Mouse (Mus musculus) neural tube, embryonic 11.5 days (tissue): ENCODE results near the gene Spsb4. TPM values are rescaled to one million over a fixed set of nuclear protein-coding genes. Genes with fewer than 3 reads are reported as not detected.

Source experiments
- ATAC-seq: fragments of 200-750 bp; cut with Nextera tagmentation; 2 replicates; pipeline ENCODE4 v1.8.0; 2017; ENCODE audit warnings: moderate number of reproducible peaks, mild to moderate bottlenecking, moderate TSS enrichment, moderate library complexity; ENCODE audit not compliant: insufficient read depth, low FRiP score, low TSS enrichment
- DNase-seq: peaks from one replicate; pipeline ENCODE4 v3.0.0-alpha.2; 2015; ENCODE audit warnings: low spot score
- H3K27ac ChIP-seq: fragments of 300-500 bp; sonication (generic); 2 replicates; pipeline ENCODE4 v1.5.1; 2014; ENCODE audit warnings: low read depth, mild to moderate bottlenecking, low read length
- H3K27me3 ChIP-seq: fragments of 300-500 bp; sonication (generic); 2 replicates; pipeline ENCODE4 v1.6.1; 2014; ENCODE audit warnings: mild to moderate bottlenecking, low read length, mixed read lengths; ENCODE audit not compliant: control insufficient read depth, insufficient read depth
- H3K36me3 ChIP-seq: fragments of 300-500 bp; sonication (generic); 2 replicates; pipeline ENCODE4 v1.6.1; 2014; ENCODE audit warnings: mild to moderate bottlenecking, low read length, moderate library complexity, mixed read lengths; ENCODE audit not compliant: control insufficient read depth, insufficient read depth
- H3K4me1 ChIP-seq: fragments of 300-500 bp; sonication (generic); 2 replicates; pipeline ENCODE4 v1.6.1; 2014; ENCODE audit warnings: low read length, mixed read lengths; ENCODE audit not compliant: control insufficient read depth, insufficient read depth
- H3K4me2 ChIP-seq: fragments of 300-500 bp; sonication (generic); 2 replicates; pipeline ENCODE4 v1.6.1; 2014; ENCODE audit warnings: low read depth, mild to moderate bottlenecking, moderate library complexity
- H3K4me3 ChIP-seq: fragments of 300-500 bp; sonication (generic); 2 replicates; pipeline ENCODE4 v1.5.1; 2014; ENCODE audit warnings: low read depth, low read length
- H3K9ac ChIP-seq: fragments of 300-500 bp; sonication (generic); 2 replicates; pipeline ENCODE4 v1.6.1; 2014; ENCODE audit warnings: mild to moderate bottlenecking, low read length
- H3K9me3 ChIP-seq: fragments of 300-500 bp; sonication (generic); 2 replicates; pipeline ENCODE4 v1.6.1; 2016; ENCODE audit warnings: low read length; ENCODE audit not compliant: control insufficient read depth
- WGBS: fragments of 180-500 bp; shearing (Covaris S2); extraction: QIAGEN DNeasy Blood & Tissue Kit; methylation state at CpG from one replicate; pipeline ENCODE4 v1.1.7; 2014; 5-methylcytosine and 5-hydroxymethylcytosine counted together
- polyA plus RNA-seq: library from polyadenylated mRNA; unstranded; fragments of >200 nt; fragmentation: Nextera tagmentation; extraction: Ambion mirVana; gene quantifications from 2 replicates; pipeline ENCODE4 v1.2.1, GENCODE M21; 2014

The Spsb4 gene
- polyA plus RNA-seq, 1 experiment from 2014 or later = 125 TPM

DNA sequence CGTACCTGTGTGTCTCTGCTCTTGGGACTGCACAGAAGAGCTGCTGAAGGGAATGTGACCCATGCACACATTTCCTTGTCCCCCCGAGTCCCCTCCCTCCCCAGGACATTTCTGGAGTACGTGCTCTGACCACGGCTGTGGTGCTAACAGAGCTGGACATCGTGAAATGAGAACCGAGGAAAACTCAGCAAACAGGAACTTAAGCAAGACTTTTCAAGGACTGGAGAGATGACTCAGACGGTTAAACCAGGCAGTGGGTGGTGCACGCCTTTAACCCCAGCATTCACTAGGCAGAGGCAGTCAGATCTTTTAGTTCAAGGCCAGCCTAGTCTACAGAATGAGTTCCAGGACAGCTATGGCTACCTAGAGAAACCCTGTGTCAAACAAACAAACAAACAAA is 1.5 kb upstream of the Spsb4 start:
- WGBS = 88% methylated on average over 8 of the region's 8 CpGs
- peaks cover 11% of the 10 kb centered on the region for H3K4me1 ChIP-seq
- H3K9ac ChIP-seq = no peak overlapping the region
- H3K4me3 ChIP-seq = no peak overlapping the region
- DNase-seq = no peak
- ATAC-seq = no peak
- H3K36me3 ChIP-seq = no peaks in the 10 kb centered on the region
- no peak overlapping the region for H3K4me2 ChIP-seq
- no peaks in the 10 kb centered on the region for H3K27me3 ChIP-seq
- no peaks in the 10 kb centered on the region for H3K9me3 ChIP-seq
- no peak overlapping the region for H3K27ac ChIP-seq

DNA sequence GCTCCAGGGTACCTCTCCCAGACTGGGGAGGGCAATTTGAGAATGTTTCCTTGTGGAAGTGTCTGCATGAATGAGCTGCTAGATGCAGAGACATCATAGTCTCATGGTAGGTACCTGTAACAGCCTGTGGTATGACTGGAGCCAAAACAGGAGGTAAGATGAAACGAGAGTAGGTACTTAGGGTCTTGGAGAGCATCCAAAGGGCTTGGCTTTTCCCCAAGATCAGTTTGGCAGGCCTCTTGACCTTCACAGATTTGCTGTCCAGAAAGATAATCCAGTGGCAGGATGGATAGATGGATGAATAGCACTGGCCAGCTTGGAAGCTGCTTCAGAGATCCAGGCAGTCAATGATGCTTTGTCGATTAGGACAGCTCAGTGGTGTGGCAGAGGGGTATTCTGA is 1.0 kb upstream of the Spsb4 start:
- 79% methylated on average over 2 of the region's 2 CpGs for WGBS

DNA sequence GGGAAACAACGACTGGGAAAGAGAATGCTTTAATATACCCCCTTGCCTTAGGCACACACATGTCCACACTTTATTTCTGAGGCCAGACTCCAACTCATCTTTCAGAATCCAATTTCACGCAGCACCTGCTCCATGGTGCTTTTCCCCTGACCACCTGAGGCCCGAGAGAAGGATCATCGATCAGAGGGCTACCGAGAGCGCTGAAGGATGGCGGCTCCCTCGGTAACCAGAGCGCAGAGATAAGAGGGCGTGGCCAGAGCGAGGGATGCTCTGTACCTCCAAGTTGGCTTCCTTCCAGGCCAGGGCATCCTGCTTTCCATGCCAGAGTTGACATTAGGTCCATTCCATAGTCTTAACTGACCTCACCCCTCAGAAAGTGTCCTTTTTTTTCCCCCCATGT is 588 bp upstream of the Spsb4 start:
- Histone ChIP-seq H3K4me2 (peak overlapping the region; percentile 74), H3K27ac (peak overlapping the region; percentile 100), H3K4me3 (peak overlapping the region; percentile 84), H3K4me1 (peaks cover 20% of the 10 kb centered on the region), H3K27me3 (no peaks in the 10 kb centered on the region), H3K9ac (peak overlapping the region; percentile 99), H3K36me3 (no peaks in the 10 kb centered on the region), H3K9me3 (no peaks in the 10 kb centered on the region)
- 2% methylated on average over 11 of the region's 11 CpGs for WGBS
- ATAC-seq (peak; percentile 60), DNase-seq (peak; percentile 80)

More for the DNA sequence above, 1.0 kb upstream of the Spsb4 start:
- DNase-seq = no peak
- H3K27ac ChIP-seq = no peak overlapping the region; the same call in 1 of the 2 replicates
- H3K36me3 ChIP-seq = no peaks in the 10 kb centered on the region
- H3K9me3 ChIP-seq = no peaks in the 10 kb centered on the region
- no peaks in the 10 kb centered on the region for H3K27me3 ChIP-seq
- H3K4me3 ChIP-seq = no peak overlapping the region
- H3K4me1 ChIP-seq = peaks cover 15% of the 10 kb centered on the region
- H3K9ac ChIP-seq = no peak overlapping the region
- no peak for ATAC-seq
- H3K4me2 ChIP-seq = peak overlapping the region; percentile 74

DNA sequence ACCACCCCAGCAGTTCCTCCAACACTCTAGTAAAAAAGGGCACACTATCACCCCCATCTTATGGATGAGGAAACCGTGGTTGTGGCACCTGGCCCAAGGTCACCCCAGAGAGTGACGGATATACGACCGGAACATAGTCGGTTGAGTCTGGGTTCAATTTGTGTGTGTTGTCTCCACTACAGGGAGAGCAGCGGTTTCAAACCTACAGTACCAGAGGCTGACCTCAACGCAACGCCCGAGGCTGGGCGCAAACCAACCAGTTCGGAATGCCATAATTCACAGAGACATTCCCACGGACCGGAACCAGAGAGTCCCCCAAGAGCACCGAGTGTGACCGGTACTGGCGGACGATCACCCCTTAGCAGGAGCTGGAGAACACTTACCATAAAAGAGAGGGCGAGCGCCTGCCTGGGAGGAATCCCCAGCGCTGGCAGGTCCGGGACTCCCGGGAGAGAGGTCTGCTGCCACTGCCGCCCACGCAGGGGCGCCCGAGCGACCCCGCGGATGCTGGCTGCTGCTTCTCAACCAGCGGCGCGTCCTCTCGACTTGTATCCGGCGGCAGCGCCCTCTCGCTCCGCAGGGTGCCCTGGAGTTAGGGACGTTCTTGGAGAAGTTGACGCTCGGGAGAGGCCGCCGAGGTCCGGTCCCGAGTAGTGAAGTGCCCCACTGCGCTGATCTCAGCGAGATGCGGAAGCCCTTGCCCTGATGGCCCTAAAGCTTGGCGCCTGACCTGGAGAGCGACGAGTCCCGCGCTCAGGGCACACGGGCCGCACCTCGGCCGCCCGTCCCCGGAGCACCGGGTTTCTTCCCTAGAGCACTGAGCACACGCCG is 617 bp downstream of the Spsb4 start:
- Histone ChIP-seq H3K9ac (peak overlapping the region; percentile 99), H3K9me3 (no peaks in the 10 kb centered on the region), H3K4me2 (peak overlapping the region; percentile 74), H3K4me3 (peak overlapping the region; percentile 84), H3K27me3 (no peaks in the 10 kb centered on the region), H3K27ac (peak overlapping the region; percentile 100), H3K4me1 (peaks cover 32% of the 10 kb centered on the region), H3K36me3 (no peaks in the 10 kb centered on the region)
- 0% methylated on average over 62 of the region's 62 CpGs for WGBS
- DNase-seq (peak; percentile 87), ATAC-seq (peak; percentile 50)

DNA sequence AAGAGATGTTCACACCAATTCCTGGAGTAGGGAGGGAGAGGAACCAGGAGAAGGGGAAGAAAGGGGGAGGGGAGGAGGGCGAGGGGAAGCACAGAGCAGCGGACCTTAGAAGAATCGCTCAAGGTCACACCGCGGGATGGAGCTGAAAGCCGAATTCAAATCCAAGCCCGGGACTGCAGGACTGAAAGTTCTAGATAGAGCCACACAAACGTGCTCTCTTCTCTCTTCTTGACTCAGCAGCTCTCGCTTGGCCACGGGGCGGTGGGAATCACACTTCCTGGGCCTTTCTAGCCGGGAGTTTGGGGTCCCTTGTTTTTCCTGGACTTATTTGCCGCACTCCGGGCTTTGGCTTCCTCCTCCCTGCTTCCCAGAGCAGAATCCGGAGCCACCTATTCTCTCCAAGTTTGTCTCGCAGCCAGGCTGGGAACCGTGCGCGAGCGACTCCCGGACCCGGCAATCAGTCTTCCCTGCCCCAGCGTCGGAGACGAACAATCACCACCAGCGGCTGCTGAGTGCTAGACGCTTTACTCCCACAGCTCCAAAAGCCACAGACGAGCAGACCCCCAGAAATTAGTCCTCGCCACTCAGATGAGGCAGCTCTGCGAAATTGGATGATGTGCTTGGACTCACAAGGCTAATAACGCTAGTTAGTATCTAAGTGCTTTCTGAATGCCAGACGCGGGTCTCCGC is 1.4 kb downstream of the Spsb4 start:
- Histone ChIP-seq H3K4me1 (peaks cover 39% of the 10 kb centered on the region), H3K27ac (peak overlapping the region; percentile 100), H3K27me3 (no peaks in the 10 kb centered on the region), H3K9me3 (no peaks in the 10 kb centered on the region), H3K4me2 (peak overlapping the region; percentile 74), H3K9ac (peak overlapping the region; percentile 99), H3K4me3 (peak overlapping the region; percentile 84), H3K36me3 (no peaks in the 10 kb centered on the region)
- ATAC-seq (no peak), DNase-seq (peak; percentile 68)
- WGBS = under 1% methylated on average over 34 of the region's 34 CpGs

DNA sequence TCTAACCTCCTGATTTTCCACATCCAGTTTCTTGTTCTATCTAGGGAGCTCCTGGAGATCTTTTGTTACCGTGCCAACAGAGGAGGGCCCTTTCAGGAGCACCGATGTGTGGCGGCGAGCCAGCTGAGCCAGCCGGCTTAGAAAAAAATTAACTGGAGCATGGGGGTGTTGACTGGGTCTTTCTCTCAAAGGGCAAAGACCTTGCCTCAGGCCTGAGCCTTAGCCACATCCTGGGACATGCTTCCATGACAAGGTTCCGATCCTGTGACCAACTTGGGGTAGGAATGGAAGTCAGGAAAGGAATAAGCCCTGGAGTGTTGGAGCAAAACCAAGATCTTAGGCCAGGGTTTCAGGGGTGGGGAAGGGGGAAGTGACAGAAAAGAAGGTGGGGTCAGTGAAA is 2.9 kb downstream of the Spsb4 start:
- no peak for ATAC-seq
- 8% methylated on average over 6 of the region's 6 CpGs for WGBS
- H3K4me1 ChIP-seq = peaks cover 49% of the 10 kb centered on the region
- H3K9ac ChIP-seq = peak overlapping the region; percentile 99
- H3K27me3 ChIP-seq = no peaks in the 10 kb centered on the region
- H3K4me3 ChIP-seq = peak overlapping the region; percentile 84
- peak overlapping the region; percentile 74 for H3K4me2 ChIP-seq
- H3K36me3 ChIP-seq = no peaks in the 10 kb centered on the region
- no peaks in the 10 kb centered on the region for H3K9me3 ChIP-seq
- peak; percentile 57 for DNase-seq
- H3K27ac ChIP-seq = peak overlapping the region; percentile 63

DNA sequence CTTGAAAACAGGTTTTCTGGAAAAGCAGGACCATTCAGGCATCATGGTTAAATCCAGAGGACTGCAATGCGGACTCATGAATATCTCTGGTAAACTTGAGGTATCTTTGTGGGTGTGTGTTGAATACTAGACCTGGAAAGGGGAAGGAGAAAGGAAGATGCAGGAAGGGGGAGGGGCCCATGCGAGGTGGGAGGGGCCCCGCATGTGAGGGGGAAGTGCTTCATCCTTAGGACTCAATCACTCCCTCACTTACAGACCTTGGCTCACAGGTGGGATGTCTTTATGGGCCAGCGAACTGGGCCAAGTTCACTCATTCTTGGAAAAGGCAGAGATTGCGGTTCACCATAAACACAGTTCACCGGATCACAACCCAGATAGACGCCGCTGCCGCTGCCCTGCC is 4.9 kb downstream of the Spsb4 start:
- H3K4me2 ChIP-seq = peak overlapping the region; percentile 29; the same call in 1 of the 2 replicates
- H3K9me3 ChIP-seq = no peaks in the 10 kb centered on the region
- H3K36me3 ChIP-seq = peaks cover 2% of the 10 kb centered on the region; the same call in 1 of the 2 replicates
- DNase-seq (no peak), ATAC-seq (no peak)
- peaks cover 49% of the 10 kb centered on the region for H3K4me1 ChIP-seq
- H3K4me3 ChIP-seq = no peak overlapping the region
- H3K27ac ChIP-seq = peak overlapping the region; percentile 51
- H3K9ac ChIP-seq = no peak overlapping the region
- 70% methylated on average over 9 of the region's 9 CpGs for WGBS
- no peaks in the 10 kb centered on the region for H3K27me3 ChIP-seq

DNA sequence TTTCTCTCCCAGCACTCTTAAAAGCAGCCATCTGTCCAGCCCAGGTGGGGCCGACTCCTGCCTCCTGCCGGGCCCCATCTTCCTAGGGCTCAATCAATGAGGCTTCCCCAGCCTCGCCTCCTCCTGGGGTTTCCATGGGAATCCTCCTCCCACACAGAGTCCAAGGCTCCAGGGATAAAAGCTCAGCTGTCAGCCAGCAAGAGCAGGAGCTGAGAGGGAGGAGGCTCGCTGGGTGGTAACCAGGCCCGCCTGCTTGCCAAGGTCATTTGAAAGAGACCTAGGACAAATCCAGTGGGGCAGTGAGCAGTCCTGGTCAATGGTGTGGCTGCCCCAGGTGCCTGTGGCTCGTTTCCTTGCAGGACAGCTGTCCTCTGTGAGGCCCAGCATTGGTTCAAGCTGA is 5.5 kb downstream of the Spsb4 start:
- Histone ChIP-seq H3K36me3 (peaks cover 2% of the 10 kb centered on the region; the same call in 1 of the 2 replicates), H3K27me3 (no peaks in the 10 kb centered on the region), H3K4me2 (peak overlapping the region; percentile 17), H3K9ac (no peak overlapping the region; the same call in 1 of the 2 replicates), H3K27ac (peak overlapping the region; percentile 51), H3K4me1 (peaks cover 49% of the 10 kb centered on the region), H3K4me3 (no peak overlapping the region), H3K9me3 (no peaks in the 10 kb centered on the region)
- DNase-seq = peak; percentile 63
- peak; percentile 60 for ATAC-seq
- 6% methylated on average over 6 of the region's 6 CpGs for WGBS
